Mouse (Mus musculus) urinary bladder, adult 18-20 months (tissue): ENCODE data around the gene Tubb4a.
A peak's percentile ranks its signal among the peaks of the same experiment; 100 is the strongest.
"Not testable (repeated sequence)": the region's sequence is repeated elsewhere in the genome, so short reads cannot be mapped to it uniquely, and the experiment has no call there.

Experiments used
- DNase-seq, 2 experiments: peaks; one replicate each; pipeline ENCODE4 v3.0.0; 2022; ENCODE audit warnings: low spot score in 2 of 2, mixed read lengths in 2 of 2

The Tubb4a gene

DNA sequence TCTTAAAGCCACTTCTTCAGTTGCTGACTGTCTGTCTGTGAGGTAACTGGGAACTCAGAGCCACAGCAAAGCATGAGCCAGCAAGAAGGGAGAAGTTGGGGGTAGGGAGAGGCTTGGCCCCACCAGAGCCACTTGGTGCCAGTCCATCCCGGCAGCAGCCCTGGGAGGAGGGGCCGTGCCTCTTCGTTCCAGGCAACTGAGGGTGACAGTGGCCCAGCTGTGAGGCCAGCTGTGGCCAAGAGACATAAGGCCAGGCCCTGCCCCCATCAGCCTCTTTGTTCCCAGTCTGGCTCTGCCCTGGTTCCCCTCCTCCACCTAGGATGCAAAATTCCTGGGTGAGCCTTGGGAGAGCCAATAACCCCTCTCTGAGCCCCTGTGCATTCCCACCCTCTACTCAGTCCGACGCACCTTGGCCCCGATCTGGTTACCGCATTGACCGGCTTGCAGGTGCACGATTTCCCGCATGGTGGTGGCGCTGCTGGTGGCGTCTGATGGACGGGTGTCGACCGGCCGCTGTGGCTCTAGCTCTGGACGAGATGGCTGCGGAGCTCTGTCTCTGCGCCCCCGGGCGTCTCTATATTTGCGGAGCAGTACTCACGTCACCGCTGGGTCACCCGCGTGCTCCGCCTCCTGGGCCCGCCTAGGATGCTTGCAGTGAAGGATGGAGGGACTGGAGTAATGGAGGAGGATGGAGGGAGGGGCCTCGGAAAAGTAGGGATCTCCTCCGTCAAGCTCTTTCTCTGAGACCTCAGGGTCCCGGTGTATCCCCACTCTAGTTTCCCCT is at the start of gene Tubb4a:
Gene Tubb4a (minus strand): TSS at position 734 of the 784 bp plus-strand sequence.
- no peak for DNase-seq

DNA sequence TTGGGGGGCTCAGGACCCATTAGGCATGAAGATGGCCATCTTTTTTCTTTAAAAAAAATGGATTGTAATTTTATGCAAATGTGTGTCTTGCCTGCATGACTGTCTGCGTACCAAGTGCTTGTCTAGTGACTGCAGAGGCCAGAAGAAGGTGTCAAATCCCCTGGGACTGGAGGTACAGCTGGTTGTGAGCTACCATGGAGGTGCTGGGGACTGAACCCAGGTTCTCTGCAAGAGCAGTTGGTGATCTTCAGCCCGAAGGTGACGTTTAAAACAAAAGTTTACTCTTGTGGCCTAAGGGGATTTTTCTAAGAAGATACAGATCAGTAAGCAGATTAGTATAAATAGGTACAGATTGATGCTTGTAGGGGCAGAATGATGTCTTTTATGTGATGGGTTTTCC is 48.1 kb upstream of the Tubb4a start:
- DNase-seq: no peak

DNA sequence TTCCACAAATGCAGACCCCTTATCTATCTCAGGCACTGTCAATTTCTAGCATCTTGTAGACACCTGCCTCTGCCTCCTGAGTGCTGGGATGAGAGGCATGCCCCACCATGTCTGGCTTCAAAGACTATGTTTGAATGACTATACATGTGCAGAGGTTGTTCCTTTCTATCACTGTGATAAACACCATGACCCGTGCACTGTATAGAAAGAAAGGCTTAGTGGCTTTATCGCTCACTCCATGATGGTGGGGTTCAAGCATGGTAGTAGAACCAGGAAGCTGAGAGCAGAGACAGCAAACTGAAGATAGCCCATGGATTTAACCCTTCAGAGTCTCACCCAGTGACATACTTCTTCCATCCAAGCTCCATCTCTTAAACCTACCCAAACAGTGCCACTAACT is 47.1 kb upstream of the Tubb4a start:
- no peak for DNase-seq

DNA sequence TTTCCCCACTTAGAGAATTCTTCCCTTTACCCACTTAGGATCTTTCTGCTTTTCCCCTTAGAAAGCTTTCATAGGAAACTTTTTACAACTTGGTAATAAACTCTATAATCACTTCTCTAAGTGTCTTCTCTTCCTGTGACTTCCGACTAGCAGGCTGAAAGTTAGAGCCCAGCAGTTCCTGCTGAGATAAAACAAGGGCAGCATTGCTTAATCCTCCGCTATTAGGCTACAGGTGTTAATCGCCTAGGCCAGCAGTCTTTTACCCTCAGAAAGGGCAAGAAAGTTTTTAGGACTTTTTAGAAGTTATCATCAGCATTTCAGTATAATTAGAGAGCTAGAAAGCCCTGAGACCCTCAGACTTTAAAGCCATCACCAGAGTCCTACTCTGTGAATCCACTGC is 46.4 kb upstream of the Tubb4a start:
- not testable (repeated sequence) for DNase-seq

DNA sequence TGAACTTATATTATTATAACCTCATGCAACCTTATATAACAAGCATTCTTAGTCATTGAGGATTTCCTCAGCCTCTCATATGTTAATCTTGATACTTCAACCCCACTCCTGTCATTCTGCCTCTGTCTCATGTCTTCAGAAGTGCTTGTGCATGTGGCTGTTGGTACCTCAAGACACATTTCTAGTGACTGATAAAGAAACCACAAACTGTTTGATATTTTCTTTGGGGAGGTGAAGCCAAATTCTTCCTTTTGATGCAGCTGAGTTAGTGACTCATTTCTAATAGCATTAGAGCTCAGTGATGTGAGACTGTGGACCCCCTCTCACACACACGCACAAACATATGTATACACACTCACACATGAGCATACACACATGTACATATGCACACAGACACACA is 44.2 kb upstream of the Tubb4a start:
- no peak for DNase-seq

DNA sequence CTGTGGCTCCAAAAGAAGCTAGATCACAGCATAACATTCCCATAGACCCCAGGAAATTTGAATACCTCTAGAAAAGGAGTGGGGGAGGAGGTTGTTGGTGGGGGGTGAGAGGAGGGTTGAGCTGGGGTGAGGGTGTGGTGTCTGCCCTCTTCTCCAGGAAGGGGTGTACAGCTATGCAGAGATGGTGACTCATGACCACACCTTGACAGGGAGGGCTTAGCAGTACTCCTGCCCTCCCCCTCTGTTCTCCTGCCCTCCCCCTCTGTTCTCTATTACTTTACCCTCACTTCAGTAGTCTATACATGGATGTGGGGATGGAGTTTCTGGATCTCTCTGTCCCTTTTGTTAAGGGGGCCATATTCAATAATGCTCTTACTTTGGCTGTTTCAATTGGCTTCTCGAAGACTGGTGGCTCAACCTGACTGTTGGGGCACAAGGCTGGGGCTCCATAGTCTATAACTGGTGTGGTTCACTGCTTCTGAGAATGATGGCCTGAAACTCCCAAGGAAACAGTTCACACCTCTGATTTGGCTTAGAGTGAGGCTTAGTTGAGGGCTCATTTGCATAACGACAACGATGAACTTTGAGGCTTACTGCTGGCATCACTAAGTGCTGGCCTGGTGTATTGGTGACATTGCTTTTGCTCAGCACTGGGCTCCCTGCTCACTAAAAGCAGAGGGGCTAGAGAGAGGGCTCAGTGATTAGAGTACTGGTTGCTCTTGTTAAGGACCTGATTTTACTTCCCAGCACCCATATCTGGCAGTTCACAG is 38.5 kb upstream of the Tubb4a start:
- no peak for DNase-seq

DNA sequence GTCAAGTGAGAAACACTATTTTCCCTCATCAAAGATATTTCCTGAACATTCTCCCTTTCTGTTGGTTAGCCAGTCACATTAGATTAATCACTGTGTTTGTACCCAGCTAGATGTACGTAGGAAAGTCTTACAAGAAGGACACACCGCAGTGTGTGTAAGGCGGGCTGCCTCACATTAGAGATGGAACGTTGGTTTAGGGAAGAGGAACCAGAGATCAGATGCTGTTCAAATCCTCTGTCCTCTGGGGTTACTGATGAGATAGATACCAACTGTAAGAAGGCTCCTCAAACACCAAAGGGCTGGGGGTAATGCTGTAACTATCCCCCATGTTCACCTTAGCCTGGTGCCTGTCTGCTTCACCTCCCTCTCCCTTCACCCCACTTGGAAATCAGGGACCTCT is 37.2 kb upstream of the Tubb4a start:
- DNase-seq: no peak

DNA sequence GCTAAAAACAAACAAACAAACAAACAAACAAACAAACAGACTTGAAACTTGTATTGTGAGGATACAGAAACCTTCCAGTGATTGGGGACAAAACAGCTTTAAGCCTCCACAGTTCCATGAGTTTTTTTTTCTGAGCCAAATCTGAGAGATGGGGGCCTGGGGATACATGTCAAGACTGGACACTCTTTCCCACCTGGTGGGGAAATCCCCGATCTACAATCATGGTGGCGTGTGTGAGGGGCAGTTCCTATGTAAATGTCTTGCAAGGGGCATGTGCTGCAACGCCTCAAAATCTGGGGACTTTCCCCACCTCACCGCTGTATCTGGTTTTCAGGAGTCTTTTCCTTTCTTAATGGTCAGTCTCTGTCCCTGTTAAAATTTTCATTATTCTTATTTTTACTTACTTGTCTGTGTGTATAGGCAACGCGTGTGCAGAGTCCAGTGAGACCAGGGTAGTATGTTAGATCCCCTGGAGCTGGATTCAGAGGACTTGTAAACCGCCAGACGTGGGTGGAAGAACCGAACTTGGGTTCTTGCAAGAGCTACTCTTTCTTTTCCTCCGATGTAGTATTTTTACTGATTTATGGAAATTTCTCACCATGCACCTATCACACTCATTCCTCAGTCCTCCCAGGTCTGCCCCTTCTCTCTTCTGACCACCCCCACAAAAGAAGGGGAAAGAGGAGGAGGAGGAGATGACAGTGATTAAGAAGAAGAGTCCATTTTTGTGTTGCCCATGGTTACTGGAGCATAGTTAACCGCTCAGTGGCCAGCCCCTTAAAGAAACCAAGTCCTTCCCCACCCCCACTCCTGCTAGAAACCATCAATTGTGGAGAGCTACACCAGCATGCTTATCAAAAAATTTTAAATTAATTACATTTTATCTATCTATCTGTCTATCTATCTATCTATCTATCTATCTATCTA is 35.9 kb upstream of the Tubb4a start:
- no peak for DNase-seq

DNA sequence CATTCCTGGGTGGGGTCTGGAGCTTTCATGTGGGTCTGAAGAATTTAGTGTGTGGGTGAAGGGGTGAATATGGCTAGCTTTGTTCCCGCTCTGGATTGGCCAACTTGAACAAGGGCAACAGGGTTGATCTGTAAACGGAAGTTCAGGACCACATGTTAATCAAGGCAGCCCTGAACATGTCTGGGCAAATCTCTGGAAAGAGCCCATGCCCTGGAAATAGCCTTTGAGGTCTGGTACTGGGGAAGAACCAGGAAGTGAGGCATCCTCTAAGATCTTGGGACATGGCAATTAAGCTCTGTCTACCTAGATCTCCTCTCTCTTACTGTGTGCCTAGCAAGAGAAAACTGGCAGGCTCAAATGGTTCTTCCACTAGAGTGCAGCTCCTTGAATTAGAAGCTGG is 34.3 kb upstream of the Tubb4a start:
- no peak for DNase-seq

DNA sequence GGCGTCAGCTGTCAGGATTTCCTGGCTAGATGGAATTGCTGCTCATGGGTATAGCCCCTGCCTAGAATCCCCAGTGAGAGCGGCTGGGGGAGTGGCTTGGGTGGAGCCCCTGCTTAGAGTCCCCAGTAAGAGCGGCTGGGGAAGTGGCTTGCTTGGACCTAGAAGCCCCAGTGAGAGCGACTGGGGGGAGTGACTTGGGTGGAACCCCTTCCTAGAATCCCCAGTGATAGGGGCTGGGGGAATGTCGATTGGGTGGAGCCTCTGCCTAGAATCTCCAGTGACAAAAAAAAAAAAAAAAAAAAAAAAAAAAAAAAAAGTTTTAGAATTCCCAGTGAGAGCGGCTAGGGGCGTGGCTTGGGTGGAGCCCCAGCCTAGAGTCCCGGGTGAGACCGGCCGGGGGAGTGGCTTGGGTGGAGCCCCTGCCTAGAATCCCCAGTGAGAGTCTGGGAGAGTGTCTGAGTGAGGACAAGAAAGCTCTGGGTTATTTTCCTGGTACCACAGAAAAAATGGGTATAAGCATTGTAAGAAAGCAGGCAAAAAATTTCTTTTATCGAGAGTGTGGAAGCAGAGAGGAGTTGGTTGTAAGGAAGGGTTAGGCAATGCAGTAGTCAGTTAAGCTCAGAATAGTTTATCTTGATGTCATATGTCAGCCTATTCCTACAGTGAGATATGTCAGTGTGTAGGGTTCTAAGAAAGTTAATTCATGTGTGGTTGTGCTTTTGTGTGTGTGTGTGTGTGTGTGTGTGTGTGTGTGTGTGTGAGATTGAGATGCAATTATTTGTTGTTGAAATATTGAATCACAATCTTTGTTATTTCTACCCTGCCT is 31.2 kb upstream of the Tubb4a start:
- no peak for DNase-seq

DNA sequence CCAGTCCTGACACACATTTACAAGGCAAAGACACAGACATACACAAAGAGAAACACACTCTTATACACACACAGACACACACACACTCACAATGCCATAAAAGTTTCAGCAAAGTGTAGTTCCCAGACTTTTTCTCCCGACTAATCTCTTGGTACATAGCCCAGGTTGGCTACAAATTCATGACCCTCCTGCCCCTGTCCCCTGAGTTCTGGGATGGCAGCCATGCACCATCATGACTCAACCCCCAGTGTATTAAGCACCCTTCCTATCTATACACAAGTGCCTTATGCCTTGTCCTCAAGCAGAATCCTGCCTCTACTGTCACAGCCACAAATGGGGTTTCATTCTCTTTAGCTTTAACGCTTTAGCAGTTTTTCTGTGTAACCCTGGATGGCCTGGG is 29.2 kb upstream of the Tubb4a start:
- no peak for DNase-seq

DNA sequence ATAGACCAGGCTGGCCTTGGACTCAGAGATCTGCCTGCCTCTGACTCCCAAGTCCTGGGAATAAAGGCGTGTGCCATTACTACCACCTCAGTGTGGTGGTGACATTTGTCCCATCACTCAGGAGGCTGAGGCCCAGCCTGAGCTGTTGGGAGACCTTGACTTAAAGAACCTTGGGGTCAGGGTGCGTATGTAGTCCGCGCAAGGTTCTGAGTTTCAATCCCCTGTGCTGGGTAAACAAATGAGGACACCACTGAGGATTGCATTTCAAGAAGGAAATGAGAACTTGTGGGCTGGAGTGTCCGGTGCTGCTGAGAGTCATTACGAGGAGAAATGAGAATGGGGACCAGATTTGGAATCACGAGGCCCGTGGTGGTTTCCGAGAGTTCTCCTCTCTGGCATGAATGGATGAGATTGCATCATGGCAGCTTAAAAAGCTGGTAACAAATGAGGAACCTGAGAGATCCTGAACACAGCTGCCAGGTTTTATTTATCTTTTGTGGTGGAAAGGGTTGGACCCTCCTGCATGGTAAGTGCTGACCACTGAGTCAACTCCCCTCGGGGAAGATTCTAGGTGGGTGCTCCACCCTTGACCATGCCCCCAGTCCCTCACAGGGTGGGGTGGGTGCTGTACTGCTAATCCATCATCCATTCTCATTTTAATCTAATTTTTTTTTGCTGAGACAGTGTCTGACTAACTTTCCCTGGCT is 25.3 kb upstream of the Tubb4a start:
- DNase-seq: no peak

DNA sequence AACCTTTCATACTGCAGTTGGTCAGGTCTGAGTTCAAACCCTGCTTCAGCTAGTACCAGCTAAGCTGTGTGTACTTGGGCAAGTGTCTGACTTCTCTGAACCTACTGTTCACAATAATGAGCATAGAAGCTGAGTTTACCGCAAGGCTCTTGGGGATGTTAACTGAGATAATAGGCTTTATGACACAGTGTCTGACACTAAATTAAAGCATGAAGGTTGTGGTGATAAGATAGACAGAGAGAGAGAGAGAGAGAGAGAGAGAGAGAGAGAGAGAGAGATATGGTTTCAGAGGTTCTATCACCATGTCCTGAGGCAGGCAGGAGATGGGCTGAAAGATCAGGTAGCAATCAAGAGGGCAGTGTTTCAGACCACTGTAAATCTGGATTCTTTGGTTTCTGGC is 22.4 kb upstream of the Tubb4a start:
- DNase-seq: no peak

DNA sequence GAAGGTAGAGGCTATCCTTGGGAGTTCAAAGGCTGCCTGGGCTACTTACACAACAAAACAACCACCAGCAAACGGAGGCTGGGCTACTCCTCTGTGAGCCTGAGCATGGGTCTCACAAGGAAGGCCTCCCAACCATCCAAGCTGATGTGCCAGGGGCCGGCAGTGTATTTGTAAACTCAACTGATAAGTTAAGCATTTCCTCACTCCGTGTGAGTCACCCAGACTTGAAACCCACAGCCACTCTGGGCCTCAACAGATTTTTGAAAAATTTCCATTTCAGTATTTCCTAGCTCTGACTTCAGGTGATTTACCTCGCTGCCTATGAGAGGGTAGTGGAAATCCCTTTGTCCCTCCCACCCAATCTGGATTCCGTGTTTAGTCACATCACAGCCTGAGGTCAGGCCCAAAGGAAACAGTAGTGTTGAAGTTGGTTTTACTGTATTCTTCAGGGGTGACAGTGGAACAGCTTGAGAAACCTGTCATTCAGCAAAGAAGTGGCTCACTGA is 21.1 kb upstream of the Tubb4a start:
- DNase-seq: no peak

DNA sequence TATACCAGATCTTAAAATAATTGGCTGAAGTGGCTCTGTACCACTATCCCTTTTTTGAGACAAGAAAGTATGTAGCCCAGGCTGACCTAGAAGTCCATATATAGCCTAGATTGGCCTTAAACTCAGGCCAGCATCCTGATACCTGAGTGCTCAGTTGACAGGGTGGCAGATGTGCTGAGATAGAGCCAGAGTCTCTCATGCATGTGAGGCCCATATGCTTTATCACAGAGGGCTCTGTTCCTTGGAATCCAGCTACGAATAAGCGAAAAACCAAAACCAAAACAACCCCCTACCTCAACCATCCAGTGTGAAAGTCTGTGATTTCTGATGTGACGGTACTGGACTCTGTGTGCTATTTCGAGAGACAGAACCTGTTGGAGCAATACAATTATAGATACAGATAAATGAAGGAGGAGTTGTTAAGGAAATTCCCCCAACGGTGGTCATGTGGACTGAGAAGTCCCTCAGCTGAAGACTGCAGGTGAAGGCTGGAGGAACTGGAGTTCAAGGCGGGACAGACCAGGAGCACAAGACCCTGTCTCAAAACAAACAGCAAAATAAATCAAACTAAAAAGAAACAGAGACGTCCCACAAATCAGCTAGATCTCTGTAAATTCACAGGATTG is 20.6 kb upstream of the Tubb4a start:
- no peak for DNase-seq

DNA sequence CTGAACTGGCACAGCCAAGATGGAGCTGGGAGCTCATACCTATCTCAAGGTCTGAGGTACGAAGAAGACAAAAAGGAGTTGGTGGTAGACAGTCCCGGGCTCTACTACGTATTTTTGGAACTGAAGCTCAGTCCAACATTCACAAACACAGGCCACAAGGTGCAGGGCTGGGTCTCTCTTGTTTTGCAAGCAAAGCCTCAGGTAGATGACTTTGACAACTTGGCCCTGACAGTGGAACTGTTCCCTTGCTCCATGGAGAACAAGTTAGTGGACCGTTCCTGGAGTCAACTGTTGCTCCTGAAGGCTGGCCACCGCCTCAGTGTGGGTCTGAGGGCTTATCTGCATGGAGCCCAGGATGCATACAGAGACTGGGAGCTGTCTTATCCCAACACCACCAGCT is 19.5 kb upstream of the Tubb4a start:
- DNase-seq: no peak

DNA sequence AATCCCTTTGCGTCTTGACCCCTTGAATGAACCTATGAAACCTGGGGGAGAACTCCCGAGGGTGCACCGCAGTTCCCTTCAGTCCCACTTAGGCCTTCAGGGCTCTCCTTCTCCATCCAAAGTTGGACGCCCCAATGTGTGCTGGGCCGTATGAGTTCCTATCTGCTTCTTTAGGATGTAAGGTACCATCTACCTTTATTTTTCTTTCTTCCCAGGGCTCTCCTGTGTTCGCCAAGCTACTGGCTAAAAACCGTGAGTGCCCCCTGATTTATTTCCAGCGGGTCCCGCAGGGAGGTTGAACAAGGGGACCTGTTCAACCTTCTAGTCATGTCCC is 18.4 kb upstream of the Tubb4a start:
- DNase-seq: no peak

DNA sequence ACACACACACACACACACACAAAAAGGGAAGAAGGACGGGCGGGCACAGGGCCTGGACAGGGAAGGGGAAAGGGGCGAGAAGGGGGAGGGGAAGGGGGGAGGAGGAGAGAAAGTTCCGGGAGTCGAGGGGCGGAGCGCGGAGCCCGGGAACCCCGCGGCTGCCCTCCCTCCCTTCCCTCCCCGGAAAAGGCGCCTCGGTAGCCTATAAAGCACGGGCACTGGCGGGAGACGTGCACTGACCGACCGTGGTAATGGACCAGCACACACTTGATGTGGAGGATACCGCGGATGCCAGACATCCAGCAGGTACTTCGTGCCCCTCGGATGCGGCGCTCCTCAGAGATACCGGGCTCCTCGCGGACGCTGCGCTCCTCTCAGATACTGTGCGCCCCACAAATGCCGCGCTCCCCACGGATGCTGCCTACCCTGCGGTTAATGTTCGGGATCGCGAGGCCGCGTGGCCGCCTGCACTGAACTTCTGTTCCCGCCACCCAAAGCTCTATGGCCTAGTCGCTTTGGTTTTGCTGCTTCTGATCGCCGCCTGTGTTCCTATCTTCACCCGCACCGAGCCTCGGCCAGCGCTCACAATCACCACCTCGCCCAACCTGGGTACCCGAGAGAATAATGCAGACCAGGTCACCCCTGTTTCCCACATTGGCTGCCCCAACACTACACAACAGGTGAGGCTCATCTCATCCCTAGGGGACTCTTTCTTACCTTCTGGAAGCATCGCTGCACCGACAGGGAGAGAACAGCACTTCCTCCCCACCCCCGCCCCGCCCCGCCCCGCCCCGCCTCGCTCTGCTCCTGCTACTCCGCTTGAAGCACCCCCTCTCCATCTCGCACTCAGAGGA is 17.8 kb upstream of the Tubb4a start, which contains the start of gene Tnfsf9:
Gene Tnfsf9 (plus strand): TSS at position 145 of the 854 bp plus-strand sequence.
- DNase-seq: peak in 1 of 2 experiments; percentile 38

DNA sequence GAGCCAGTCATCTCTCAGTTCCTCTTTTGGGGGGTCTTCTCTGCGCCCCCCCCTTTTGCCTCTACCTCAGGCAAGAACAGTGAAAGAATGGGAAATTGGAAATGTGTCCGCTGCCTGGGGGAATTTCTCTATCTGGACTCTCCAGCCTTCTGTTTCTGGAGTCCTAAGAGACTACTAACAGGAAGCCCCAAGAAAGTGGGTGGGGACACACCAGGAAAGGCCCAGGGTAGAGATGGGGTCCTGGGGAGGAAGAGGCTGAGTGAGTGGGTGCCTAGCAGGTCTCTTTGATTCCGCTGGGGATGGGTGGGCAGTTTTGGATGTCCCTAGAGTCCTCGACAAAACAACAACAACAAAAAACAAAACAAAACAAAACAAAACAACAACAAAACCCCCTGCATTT is 16.9 kb upstream of the Tubb4a start:
- no peak for DNase-seq
